Mouse (Mus musculus) layer of hippocampus, adult 11-12 months (tissue): ENCODE measurements around the gene 4930432K21Rik.

ENCODE experiments used
- DNase-seq: peaks from one replicate; pipeline ENCODE4 v3.0.0; 2022; ENCODE audit warnings: low spot score

4930432K21Rik gene

GRCm38 (mm10) chr8:84208381-84209380 is 60.9 kb downstream of the 4930432K21Rik start:
- no peak for DNase-seq

GRCm38 (mm10) chr8:84210167-84210791 is 62.5 kb downstream of the 4930432K21Rik start:
- DNase-seq = peak; percentile 81

GRCm38 (mm10) chr8:84211202-84211601 is 63.4 kb downstream of the 4930432K21Rik start:
- no peak for DNase-seq

- DNase-seq = no peak
Observed at GRCm38 (mm10) chr8:84211881-84212563, 64.2 kb downstream of the 4930432K21Rik start.

GRCm38 (mm10) chr8:84213277-84213676 is 65.5 kb downstream of the 4930432K21Rik start:
- DNase-seq = no peak

- no peak for DNase-seq
Observed at GRCm38 (mm10) chr8:84217206-84217605, 69.4 kb downstream of the 4930432K21Rik start.

GRCm38 (mm10) chr8:84218143-84218542 is 70.3 kb downstream of the 4930432K21Rik start:
- no peak for DNase-seq

- DNase-seq = no peak
Observed at GRCm38 (mm10) chr8:84220105-84220504, 72.3 kb downstream of the 4930432K21Rik start.
